Mouse (Mus musculus): ENCODE results near the gene Dntt. TPM values are rescaled to one million over a fixed set of nuclear protein-coding genes. Genes with fewer than 3 reads are reported as not detected.

The Dntt gene
- polyA plus RNA-seq, 1 experiment from 2014 or later: not detected

DNA sequence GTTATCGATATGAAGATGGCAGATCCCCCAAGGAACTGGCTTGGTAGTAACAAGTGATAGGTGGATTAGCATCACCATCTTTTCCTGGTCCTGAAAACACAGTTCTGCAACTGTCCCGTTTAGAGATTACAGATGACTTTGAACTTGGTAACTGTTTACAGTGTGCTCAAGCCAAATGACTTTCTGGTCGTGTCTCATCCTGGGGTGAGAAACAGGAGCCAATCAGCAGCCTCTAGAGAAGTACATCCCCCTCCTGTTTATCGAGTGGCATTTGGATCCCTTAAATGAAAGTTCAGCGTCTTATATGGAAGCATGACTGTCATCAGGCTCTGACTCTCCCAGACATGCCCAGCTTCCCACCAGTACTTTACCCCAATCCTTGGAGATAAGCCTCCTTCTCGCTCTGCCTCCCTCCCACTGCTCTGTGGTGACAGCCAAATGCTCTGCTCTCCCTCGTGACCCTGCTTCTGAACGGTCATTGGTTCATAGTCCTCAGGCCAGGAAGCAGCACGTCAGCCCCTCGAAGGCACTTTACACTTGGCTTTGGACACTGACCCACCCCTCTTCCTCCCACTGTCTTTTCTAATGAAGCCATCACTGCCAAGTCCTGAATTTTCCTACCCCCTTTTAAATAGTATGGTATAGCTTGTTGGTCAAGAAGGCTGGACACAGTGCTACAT, 16.2 kb downstream of the Dntt start:
- ATAC-seq (ENCODE audit: low FRiP score): no peak
- Histone ChIP-seq H3K9ac (no peak overlapping the region), H3K4me1 (no peaks in the 10 kb centered on the region), H3K4me3 (replicated peaks) (no peak overlapping the region), H3K27ac (no peak overlapping the region), H3K27me3 (no peaks in the 10 kb centered on the region), H3K4me2 (no peak overlapping the region), H3K36me3 (replicated peaks) (no peaks in the 10 kb centered on the region), H3K9me3 (no peaks in the 10 kb centered on the region)
- 63% methylated on average over 10 of the region's 10 CpGs for WGBS

DNA sequence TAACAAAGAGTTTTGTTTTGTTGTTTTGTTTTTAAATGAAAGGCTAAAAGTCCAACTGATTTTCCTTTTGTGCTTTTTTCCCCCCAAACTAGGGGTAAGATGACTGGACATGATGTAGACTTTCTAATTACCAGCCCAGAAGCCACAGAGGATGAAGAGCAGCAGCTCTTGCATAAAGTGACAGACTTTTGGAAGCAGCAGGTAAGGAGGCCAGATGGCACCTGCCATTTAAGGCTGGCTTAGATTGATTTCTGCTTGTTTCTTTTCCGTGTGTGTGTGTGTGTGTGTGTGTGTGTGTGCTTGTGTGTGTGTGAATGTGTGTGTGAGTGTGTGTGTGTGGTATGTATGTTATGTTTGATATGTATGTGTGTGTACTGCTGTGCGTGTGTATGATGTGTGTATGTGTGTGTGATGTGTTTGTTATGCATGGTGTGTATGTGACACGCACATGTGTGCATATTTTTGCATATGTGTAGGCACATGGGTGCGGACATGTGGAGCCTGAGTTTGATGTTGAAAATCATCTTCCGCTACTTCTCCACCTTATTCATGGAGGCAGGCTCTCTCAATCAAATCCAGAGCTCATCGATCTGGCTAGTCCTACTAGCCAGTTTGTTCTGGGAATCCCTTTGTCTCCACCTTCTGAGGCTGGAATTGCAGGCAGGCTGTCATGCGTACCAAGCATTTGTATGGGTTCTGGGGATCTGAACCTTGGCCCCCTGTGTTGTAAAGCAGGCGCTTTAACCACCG, 18.5 kb downstream of the Dntt start:
- H3K36me3 ChIP-seq (replicated peaks): no peaks in the 10 kb centered on the region
- H3K9ac ChIP-seq: no peak overlapping the region
- no peak overlapping the region for H3K4me3 ChIP-seq (replicated peaks)
- no peaks in the 10 kb centered on the region for H3K4me1 ChIP-seq
- no peaks in the 10 kb centered on the region for H3K9me3 ChIP-seq
- H3K27me3 ChIP-seq: no peaks in the 10 kb centered on the region
- H3K27ac ChIP-seq: no peak overlapping the region
- H3K4me2 ChIP-seq: no peak overlapping the region
- ATAC-seq (ENCODE audit: low FRiP score): no peak
- WGBS: 81% methylated on average over 9 of the region's 9 CpGs

DNA sequence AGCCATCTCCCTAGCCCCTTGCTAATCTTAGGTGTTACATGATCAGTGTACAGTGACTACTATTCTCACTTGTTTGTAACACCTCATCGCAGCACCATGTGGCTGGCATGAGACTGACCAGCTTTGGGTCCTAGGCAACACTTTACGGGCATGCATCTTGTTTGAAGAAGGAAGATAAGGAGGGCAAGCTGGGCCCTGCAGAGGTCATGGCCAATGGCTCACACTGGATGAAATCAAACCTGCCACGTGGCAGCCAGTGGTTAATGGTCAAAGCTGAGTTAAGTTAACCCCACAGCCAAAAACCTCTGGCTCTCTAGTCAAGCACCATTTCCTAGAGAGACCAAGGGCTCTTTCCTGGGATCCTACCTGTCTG, 19.1 kb downstream of the Dntt start:
- no peak for ATAC-seq (ENCODE audit: low FRiP score)
- no peak overlapping the region for H3K4me3 ChIP-seq (replicated peaks)
- H3K9me3 ChIP-seq: no peaks in the 10 kb centered on the region
- no peaks in the 10 kb centered on the region for H3K4me1 ChIP-seq
- no peaks in the 10 kb centered on the region for H3K36me3 ChIP-seq (replicated peaks)
- 87% methylated on average over 3 of the region's 3 CpGs for WGBS
- H3K9ac ChIP-seq: no peak overlapping the region
- H3K27me3 ChIP-seq: no peaks in the 10 kb centered on the region
- no peak overlapping the region for H3K4me2 ChIP-seq
- H3K27ac ChIP-seq: no peak overlapping the region

DNA sequence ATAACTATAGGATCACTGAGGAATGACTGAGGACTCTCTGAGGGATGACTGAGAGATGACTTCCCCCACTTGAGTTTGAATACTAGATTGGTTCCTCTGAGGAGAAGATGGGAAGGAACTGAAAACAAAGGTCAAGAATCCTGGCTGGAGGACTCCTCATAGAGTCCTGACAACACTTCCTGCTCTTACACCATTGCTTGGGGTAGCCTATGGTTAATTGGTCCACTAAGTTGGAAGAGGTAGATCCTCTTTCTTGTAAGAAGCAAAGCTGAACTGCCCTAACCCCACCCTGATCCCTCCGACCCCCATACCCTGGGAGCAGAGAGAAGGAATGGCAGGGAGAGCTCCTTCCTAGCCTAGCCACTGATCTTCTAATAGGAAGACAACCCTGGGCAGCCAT, 22.6 kb downstream of the Dntt start:
- Histone ChIP-seq H3K4me3 (replicated peaks) (no peak overlapping the region), H3K27me3 (no peaks in the 10 kb centered on the region), H3K27ac (no peak overlapping the region), H3K4me1 (no peaks in the 10 kb centered on the region), H3K36me3 (replicated peaks) (no peaks in the 10 kb centered on the region), H3K9ac (no peak overlapping the region), H3K9me3 (no peaks in the 10 kb centered on the region), H3K4me2 (no peak overlapping the region)
- no peak for ATAC-seq (ENCODE audit: low FRiP score)
- WGBS: 94% methylated on average over 1 of the region's 1 CpGs

DNA sequence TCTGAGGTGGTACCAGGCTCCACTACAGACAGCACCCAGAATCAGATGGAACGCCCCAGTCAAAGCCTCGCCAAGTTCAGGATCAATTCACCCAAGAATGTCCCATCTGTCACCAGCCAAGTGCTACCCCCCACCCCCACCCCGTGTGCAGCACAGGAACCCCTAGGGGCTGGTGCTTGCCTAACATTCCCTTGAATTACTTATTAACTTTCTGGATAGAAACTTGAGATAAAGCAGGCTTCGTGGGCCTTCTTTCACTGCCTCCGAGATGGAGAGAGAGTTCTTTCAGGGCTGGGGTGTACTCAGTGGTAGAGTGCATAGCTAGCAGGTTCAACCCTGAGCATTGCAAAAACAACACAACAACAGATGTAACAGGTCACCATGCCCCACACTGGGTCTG, 23.2 kb downstream of the Dntt start:
- Histone ChIP-seq H3K36me3 (replicated peaks) (no peaks in the 10 kb centered on the region), H3K4me1 (no peaks in the 10 kb centered on the region)
- no peak for ATAC-seq (ENCODE audit: low FRiP score)

DNA sequence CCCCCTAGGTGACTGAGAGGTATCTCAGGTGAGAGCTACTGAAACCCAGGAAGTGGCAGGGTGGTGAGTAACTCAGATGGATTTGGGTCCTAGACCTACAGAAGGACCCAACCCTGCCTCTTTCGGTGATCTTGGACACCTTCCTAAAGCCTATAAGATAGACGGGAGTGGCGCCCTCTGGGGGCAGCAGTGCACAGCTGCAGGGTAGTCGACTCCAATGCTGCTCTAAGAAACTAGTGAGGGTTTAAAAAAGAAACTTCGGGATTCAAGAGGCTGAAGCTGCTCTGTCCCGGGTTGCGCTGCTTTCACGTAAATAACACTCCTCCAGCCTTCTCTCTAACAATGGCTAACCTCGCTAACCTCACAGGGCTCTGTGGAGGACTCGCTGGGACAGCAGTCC, 24.5 kb downstream of the Dntt start:
- H3K4me3 ChIP-seq (replicated peaks): no peak overlapping the region
- H3K27ac ChIP-seq: no peak overlapping the region
- H3K9ac ChIP-seq: no peak overlapping the region
- H3K4me1 ChIP-seq: no peaks in the 10 kb centered on the region
- no peaks in the 10 kb centered on the region for H3K9me3 ChIP-seq
- 35% methylated on average over 10 of the region's 10 CpGs for WGBS
- H3K4me2 ChIP-seq: no peak overlapping the region
- no peaks in the 10 kb centered on the region for H3K27me3 ChIP-seq
- no peak for ATAC-seq (ENCODE audit: low FRiP score)
- no peaks in the 10 kb centered on the region for H3K36me3 ChIP-seq (replicated peaks)

More for the DNA sequence above, 23.2 kb downstream of the Dntt start:
- Histone ChIP-seq H3K27ac (no peak overlapping the region), H3K9ac (no peak overlapping the region), H3K4me2 (no peak overlapping the region), H3K4me3 (replicated peaks) (no peak overlapping the region), H3K27me3 (no peaks in the 10 kb centered on the region), H3K9me3 (no peaks in the 10 kb centered on the region)
- WGBS: 81% methylated on average over 5 of the region's 5 CpGs

DNA sequence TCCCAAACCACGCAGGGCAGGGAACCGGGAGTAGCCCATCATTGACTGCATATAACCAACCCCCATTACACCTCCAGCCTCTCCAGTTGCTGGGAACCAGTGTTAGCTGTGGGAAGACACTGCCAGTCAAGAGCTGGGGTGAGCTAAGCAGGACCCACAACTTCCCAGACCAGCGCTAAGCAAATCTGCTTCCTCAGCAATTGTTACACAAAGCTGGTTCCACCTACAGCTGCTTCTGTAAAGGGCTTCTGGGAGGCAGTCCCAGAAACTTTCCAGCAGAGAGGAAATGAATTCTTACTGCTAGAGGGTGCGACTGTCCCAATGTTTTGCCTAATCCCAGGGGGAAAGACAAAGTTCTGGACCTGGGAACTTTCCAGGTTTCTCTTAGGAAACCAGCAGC, 25.6 kb downstream of the Dntt start:
- Histone ChIP-seq H3K4me1 (no peaks in the 10 kb centered on the region), H3K36me3 (replicated peaks) (no peaks in the 10 kb centered on the region), H3K27ac (no peak overlapping the region), H3K4me3 (replicated peaks) (no peak overlapping the region), H3K9ac (no peak overlapping the region), H3K4me2 (no peak overlapping the region), H3K9me3 (no peaks in the 10 kb centered on the region), H3K27me3 (no peaks in the 10 kb centered on the region)
- ATAC-seq (ENCODE audit: low FRiP score): no peak
- WGBS: 70% methylated on average over 4 of the region's 4 CpGs

DNA sequence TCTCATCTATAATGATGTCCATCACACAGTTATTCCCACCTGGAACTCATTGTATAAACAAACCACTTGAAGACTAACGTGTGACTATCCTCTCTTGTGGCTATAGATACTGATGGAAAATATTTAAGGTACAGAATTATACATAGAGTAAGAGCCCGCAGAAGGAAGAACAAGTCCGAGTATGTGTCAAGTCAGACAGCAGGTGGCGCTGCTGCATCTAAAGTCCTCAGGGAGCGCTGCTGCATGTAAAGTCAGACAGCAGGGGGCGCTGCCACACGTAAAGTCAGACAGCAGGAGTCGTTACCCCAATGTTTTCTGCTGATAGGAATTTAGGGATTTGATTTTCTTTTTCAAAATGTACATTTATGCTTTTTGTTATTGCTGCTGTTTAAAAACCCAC, 42.4 kb downstream of the Dntt start:
- Histone ChIP-seq H3K4me3 (replicated peaks) (no peak overlapping the region), H3K36me3 (replicated peaks) (no peaks in the 10 kb centered on the region), H3K9me3 (no peaks in the 10 kb centered on the region), H3K27ac (no peak overlapping the region), H3K4me2 (no peak overlapping the region), H3K27me3 (peaks cover 9% of the 10 kb centered on the region; the same call in 1 of the 2 replicates), H3K9ac (no peak overlapping the region), H3K4me1 (no peaks in the 10 kb centered on the region)
- peak; percentile 30; the same call in 1 of the 2 replicates for ATAC-seq (ENCODE audit: low FRiP score)
- 8% methylated on average over 8 of the region's 8 CpGs for WGBS

DNA sequence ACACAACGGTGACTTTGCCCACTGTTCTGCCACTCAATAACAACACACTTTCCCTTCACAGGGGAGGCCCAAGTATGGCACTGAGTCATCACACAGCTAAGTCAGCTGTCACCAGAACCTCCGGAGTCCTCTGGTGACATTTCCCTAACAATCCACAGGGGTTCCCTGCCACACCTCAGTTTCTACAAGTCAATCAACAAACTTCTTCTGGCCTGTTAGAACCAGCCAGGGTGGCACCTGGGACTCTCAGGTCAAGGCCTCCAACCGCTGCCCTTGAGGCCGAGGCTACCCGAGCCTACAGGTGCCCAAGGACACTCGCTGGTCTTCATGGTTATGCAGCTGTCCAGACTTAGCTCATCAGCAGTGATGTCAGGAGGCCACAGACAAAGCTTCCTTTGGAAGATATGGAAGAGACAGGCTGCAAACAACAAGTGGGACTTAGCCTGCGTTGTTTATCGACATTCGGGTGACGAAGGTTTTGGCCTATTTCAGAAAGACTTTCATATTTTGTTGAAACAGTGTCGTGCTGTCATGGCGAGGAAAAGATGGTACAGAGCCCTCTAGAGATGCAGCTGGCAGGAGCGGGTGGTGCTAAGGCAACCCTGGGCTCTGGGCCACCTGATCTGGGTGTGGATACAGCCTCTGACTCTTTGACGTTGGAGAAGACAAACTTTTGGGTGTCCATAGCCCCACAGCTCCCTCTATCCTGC, 44.8 kb downstream of the Dntt start:
- no peak for ATAC-seq (ENCODE audit: low FRiP score)
- Histone ChIP-seq H3K4me2 (no peak overlapping the region), H3K36me3 (replicated peaks) (no peaks in the 10 kb centered on the region), H3K4me3 (replicated peaks) (no peak overlapping the region), H3K9me3 (no peaks in the 10 kb centered on the region), H3K4me1 (no peaks in the 10 kb centered on the region), H3K9ac (no peak overlapping the region), H3K27me3 (peaks cover 9% of the 10 kb centered on the region; the same call in 1 of the 2 replicates), H3K27ac (no peak overlapping the region)
- whole genome bisulfite sequencing: 91% methylated on average over 14 of the region's 14 CpGs

DNA sequence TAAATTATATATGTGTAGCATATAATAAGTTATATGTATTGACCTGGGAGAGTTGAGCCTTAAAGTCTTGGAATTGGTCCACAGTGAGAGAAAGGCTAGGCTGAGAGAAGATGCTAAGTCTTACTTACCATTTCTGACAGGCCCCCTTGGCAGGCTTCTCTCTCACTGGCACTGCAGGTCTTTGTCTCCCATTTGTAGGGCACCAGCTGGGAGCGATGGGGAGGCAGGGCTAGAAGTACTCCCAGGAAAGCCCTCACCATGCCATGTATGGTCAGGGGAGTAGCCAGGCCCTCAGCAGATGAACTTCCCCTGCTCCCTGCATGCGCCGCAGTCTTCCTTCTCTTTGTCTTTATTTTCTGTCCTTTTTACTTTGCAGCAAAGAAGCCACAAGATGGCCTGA, 47.8 kb downstream of the Dntt start, which contains the start of gene Opalin:
TSS of gene Opalin (minus strand) at position 208 of the 400 bp plus-strand sequence.
- 75% methylated on average over 3 of the region's 3 CpGs for WGBS

DNA sequence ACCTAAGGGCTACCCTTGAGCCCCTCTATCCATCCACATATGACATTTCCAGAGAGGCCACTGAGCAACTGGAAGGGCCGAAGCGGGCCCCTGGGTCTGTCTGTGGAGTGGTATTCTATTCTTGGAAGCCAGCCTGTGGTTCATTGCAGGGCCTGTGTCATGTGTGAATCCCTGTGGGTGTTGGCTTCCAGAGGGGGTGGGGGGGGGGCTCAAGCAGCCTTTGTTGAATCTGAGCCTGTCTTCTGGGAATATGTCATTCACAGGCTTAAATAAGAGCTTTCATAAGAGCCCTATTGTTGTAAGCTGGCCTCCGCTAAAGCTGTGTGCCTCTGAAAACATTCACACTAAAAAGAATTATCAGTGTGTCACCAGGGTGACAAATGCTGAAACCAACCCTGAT, 52.5 kb downstream of the Dntt start:
- 28% methylated on average over 3 of the region's 3 CpGs for WGBS
- H3K9me3 ChIP-seq: no peaks in the 10 kb centered on the region
- no peak overlapping the region for H3K4me3 ChIP-seq (replicated peaks)
- peak; percentile 63 for ATAC-seq (ENCODE audit: low FRiP score)
- peaks cover 8% of the 10 kb centered on the region; the same call in 1 of the 2 replicates for H3K27me3 ChIP-seq
- no peaks in the 10 kb centered on the region for H3K36me3 ChIP-seq (replicated peaks)
- no peak overlapping the region for H3K4me2 ChIP-seq
- H3K9ac ChIP-seq: no peak overlapping the region
- H3K27ac ChIP-seq: no peak overlapping the region
- H3K4me1 ChIP-seq: peaks cover 16% of the 10 kb centered on the region

More for the DNA sequence above, 47.8 kb downstream of the Dntt start, which contains the start of gene Opalin:
- Histone ChIP-seq H3K27ac (no peak within 1 kb of the TSS), H3K4me1 (peaks cover 12% of the 10 kb centered on the region), H3K36me3 (replicated peaks) (no peaks in the 10 kb centered on the region), H3K27me3 (0 out of 2 replicates have a peak, but pooled peaks cover 3% of the 10 kb centered on the region), H3K9ac (no peak within 1 kb of the TSS), H3K4me3 (replicated peaks) (no peak within 1 kb of the TSS), H3K4me2 (no peak within 1 kb of the TSS), H3K9me3 (no peaks in the 10 kb centered on the region)
- no peak for ATAC-seq (ENCODE audit: low FRiP score)

DNA sequence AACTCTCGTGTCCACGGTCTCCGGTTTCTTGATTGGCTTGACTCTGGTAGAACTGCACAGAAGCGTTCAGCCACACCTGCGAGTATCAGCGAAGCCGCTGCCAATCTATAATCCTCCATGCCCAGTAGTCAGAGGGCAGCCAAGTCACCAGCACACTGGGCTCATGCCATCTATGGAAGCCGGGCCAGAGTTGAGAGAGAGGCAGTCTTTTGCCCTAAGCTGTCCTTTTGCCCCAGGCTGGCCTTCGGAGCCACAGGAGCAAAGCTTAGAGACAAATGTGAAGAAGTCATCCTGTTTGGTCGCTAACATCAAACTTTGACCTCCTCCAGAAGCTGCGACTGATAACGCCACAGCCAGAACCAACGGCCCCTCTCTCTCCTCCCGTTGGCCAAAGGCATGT, 54.6 kb downstream of the Dntt start:
- Histone ChIP-seq H3K36me3 (replicated peaks) (no peaks in the 10 kb centered on the region), H3K27me3 (peaks cover 21% of the 10 kb centered on the region), H3K9me3 (no peaks in the 10 kb centered on the region), H3K4me1 (peaks cover 20% of the 10 kb centered on the region), H3K4me2 (no peak overlapping the region), H3K4me3 (replicated peaks) (no peak overlapping the region), H3K27ac (no peak overlapping the region), H3K9ac (no peak overlapping the region)
- ATAC-seq (ENCODE audit: low FRiP score): no peak
- WGBS: 94% methylated on average over 14 of the region's 14 CpGs

Data from forebrain, embryonic 12.5 days (tissue).